In genomic region chr15:81805624-81806023, GRCm38 (mm10) we compare ENCODE assay signal across 8 mouse cellular contexts. TPM values are rescaled to one million over a fixed set of nuclear protein-coding genes. Genes with fewer than 3 reads are reported as not detected.
DNase-seq lines count a peak whose midpoint lies in the region; ATAC-seq and TF ChIP-seq lines count a peak whose summit lies in the region.

No protein-coding gene starts in this region.

- no peak overlapping the region for H3K9ac ChIP-seq in intestine, embryonic 16.5 days (ENCODE audit: low read depth, low read length)
- no peak overlapping the region for H3K9ac ChIP-seq in intestine, postnatal 0 days (ENCODE audit: low read depth, low read length)

- no peak overlapping the region for H3K4me2 ChIP-seq in intestine, embryonic 16.5 days (ENCODE audit: low read depth, low read length)
- H3K4me2 ChIP-seq in intestine, postnatal 0 days (replicated peaks; ENCODE audit: low read depth), result no peak overlapping the region

- H3K9me3 ChIP-seq in intestine, embryonic 16.5 days (ENCODE audit: control insufficient read depth, low read length), result no peaks in the 10 kb centered on the region
- H3K9me3 ChIP-seq in intestine, postnatal 0 days (ENCODE audit: control insufficient read depth), result no peaks in the 10 kb centered on the region

- TF ChIP-seq CTCF in intestine, postnatal 0 days (IDR thresholded peaks at IDR 0.05; ENCODE audit: low read depth), result no peak

- H3K27me3 ChIP-seq in intestine, embryonic 16.5 days (replicated peaks; ENCODE audit: control insufficient read depth, insufficient read depth, low read length), result no peaks in the 10 kb centered on the region
- no peaks in the 10 kb centered on the region for H3K27me3 ChIP-seq in intestine, postnatal 0 days (replicated peaks; ENCODE audit: control insufficient read depth, insufficient read depth, low read length)

- no peak overlapping the region for H3K4me3 ChIP-seq in intestine, embryonic 16.5 days (ENCODE audit: low read length)
- H3K4me3 ChIP-seq in intestine, postnatal 0 days (ENCODE audit: low read depth, low read length), result no peak overlapping the region

- intact Hi-C loops in heart, postnatal 36 days (cut with DNase I), result no loop called here

- peak; percentile 53 for DNase-seq in brain, adult 2 months (ENCODE audit: low read depth, low spot score)
- peak; percentile 47 to 49 for DNase-seq in heart, postnatal 36 days
- DNase-seq in lung, postnatal 36 days, result peak; percentile 74
- no peak for DNase-seq in urinary bladder, adult 18-20 months (ENCODE audit: low spot score in 2 of 2)
- DNase-seq in ovary, postnatal 14 days (ENCODE audit: low spot score), result no peak
- no peak for DNase-seq in right cerebral cortex, postnatal 25 days

- peaks cover 43% of the 10 kb centered on the region for H3K4me1 ChIP-seq in intestine, embryonic 16.5 days (ENCODE audit: control insufficient read depth, insufficient read depth, low read length)
- no peaks in the 10 kb centered on the region for H3K4me1 ChIP-seq in intestine, postnatal 0 days (replicated peaks; ENCODE audit: control insufficient read depth, insufficient read depth, low read length)

- ATAC-seq in intestine, embryonic 16.5 days, result no peak
- ATAC-seq in intestine, postnatal 0 days, result no peak

- 0 out of 2 replicates have a peak overlapping the region, but pooled peaks have one; percentile 36 for H3K27ac ChIP-seq in intestine, embryonic 16.5 days (ENCODE audit: low read length)
- H3K27ac ChIP-seq in intestine, postnatal 0 days (ENCODE audit: low read depth, low read length), result no peak overlapping the region

- 58% methylated on average over 6 of the region's 6 CpGs for WGBS in intestine, embryonic 16.5 days
- WGBS in intestine, postnatal 0 days, result 62% methylated on average over 6 of the region's 6 CpGs

- no peaks in the 10 kb centered on the region for H3K36me3 ChIP-seq in intestine, embryonic 16.5 days (ENCODE audit: control insufficient read depth, insufficient read depth, low read length)
- H3K36me3 ChIP-seq in intestine, postnatal 0 days (ENCODE audit: control insufficient read depth, insufficient read depth), result no peaks in the 10 kb centered on the region

RNA-seq across cellular contexts. Expression of gene Tef, which starts 3.4 kb away (rescaled TPM):
- polyA plus RNA-seq in intestine, embryonic 16.5 days (2015; fragmentation: Nextera tagmentation; extraction: Ambion mirVana), result 12.5 and 14.5 TPM in 2 replicates
- 13.4 and 16.0 TPM in 2 replicates for polyA plus RNA-seq in intestine, postnatal 0 days (2015; fragmentation: Nextera tagmentation; extraction: Ambion mirVana)
- total RNA-seq in heart, postnatal 36 days (2021), result 100 to 1,000 TPM; 123 to 132 TPM

RNA-seq across cellular contexts. Expression of gene Tob2, which starts 53.0 kb away (rescaled TPM):
- polyA plus RNA-seq in intestine, embryonic 16.5 days (2015; fragmentation: Nextera tagmentation; extraction: Ambion mirVana), result 25.3 and 28.6 TPM in 2 replicates
- 19.8 and 22.1 TPM in 2 replicates for polyA plus RNA-seq in intestine, postnatal 0 days (2015; fragmentation: Nextera tagmentation; extraction: Ambion mirVana)
- 100 to 1,000 TPM in 1 of 2 experiments, 10 to 100 TPM in 1; 74.9 to 130 TPM for total RNA-seq in heart, postnatal 36 days (2021)

Comparison
In these comparisons a context has a peak if more than half of its experiments do, and no peak if none do; other contexts are left out.
1. DNase-seq: peak in brain, adult 2 months (single experiment), heart, postnatal 36 days (2 of 2) and lung, postnatal 36 days (single experiment); none in urinary bladder, adult 18-20 months (0 of 2), ovary, postnatal 14 days (single experiment) and right cerebral cortex, postnatal 25 days (single experiment).